Mouse (Mus musculus) kidney, adult 8-10 months (tissue): Measurements from ENCODE around the gene Lix1.

Experiments used
- DNase-seq, 2 experiments: peaks; one replicate each; pipeline ENCODE4 v3.0.0; 2022

The Lix1 gene

GRCm38 (mm10) chr17:17499278-17499677 is 96.8 kb downstream of the Lix1 start:
- no peak for DNase-seq

DNA sequence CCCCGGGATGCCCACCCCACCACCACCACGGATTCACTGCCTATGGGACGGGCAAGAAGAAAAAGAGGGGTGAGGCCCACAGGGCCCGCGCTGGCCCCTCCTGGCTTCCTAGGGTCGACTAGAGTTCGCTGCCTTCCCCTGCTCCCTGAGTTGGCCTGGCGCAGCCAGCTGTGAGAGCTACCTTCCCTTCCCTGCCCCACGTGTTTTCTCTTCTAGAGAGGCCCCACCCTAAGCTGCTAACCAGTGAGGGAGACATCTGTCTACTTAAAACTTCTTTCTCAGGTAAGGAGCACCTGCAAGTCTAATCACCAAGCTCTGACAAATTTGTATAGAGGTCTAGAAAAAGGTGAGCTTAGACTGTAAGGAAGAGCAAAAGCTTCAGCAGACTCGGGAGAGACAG is 104.2 kb downstream of the Lix1 start:
- DNase-seq: no peak
